Mouse (Mus musculus) cerebellum, adult 11 months (tissue): ENCODE measurements around the gene Gm26938.

Experiments used
- DNase-seq: peaks from one replicate; pipeline ENCODE4 v3.0.0; 2022

The Gm26938 gene

DNA sequence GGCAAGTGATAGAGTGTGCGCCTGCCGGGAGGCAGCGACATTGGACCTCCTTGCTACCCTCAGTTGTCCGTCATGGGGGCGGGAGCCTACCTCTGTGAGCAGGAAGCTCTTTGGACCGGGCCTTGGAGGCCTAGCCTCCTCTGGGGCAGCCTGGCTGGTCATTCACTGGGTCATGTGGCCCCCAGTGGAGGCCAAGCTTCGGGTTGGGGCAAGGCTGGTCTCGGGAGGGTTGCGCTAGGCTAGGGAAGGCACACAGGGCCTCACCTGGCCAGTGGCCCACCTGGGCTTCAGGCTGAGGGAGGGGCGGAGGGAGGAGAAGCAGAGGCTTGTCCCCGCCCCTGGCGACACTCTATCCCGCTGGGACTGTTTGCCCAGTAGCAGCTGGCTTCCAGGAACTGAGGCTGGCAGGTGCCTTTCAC is 12.2 kb downstream of the Gm26938 start:
- no peak for DNase-seq

- DNase-seq = no peak
Measured at GRCm38 (mm10) chr5:139813126-139813490, 13.1 kb downstream of the Gm26938 start.

GRCm38 (mm10) chr5:139812398-139813125 is 13.6 kb downstream of the Gm26938 start:
- no peak for DNase-seq

- no peak for DNase-seq
Measured at GRCm38 (mm10) chr5:139811677-139812397, 14.4 kb downstream of the Gm26938 start.

GRCm38 (mm10) chr5:139809397-139809796 is 16.8 kb downstream of the Gm26938 start:
- DNase-seq = no peak

- DNase-seq = no peak
Measured at GRCm38 (mm10) chr5:139805924-139806323, 20.3 kb downstream of the Gm26938 start.

- no peak for DNase-seq
Measured at GRCm38 (mm10) chr5:139804573-139805111, 21.6 kb downstream of the Gm26938 start.

- no peak for DNase-seq
Measured at GRCm38 (mm10) chr5:139804107-139804551, 22.1 kb downstream of the Gm26938 start.

- no peak for DNase-seq
Measured at GRCm38 (mm10) chr5:139803601-139804102, 22.6 kb downstream of the Gm26938 start.

- no peak for DNase-seq
Measured at GRCm38 (mm10) chr5:139803165-139803564, 23.0 kb downstream of the Gm26938 start.

GRCm38 (mm10) chr5:139801880-139802279 is 24.3 kb downstream of the Gm26938 start:
- no peak for DNase-seq

- DNase-seq = no peak
Measured at GRCm38 (mm10) chr5:139801231-139801630, 25.0 kb downstream of the Gm26938 start.

- no peak for DNase-seq
Measured at GRCm38 (mm10) chr5:139799801-139800590, 26.2 kb downstream of the Gm26938 start.

DNA sequence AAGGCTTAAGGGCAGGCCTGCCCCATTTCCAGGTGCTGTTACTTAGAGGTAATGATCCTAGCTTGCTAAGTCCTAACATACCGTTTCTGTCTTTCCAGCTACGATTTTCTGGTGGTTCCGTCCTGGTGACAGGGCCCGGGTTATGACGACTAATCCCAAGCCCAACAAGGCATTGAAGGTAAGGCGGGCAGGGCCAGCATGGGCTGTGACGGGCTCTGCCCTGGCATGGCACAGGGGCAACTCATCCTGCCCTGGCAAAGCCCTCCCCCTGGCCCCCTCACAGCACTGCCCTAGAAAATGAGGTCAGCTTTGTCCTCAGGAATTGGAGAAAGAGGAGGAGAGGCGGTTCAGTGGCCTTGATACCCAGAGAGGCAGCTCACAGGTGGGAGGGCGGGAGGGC is 27.2 kb downstream of the Gm26938 start:
- no peak for DNase-seq

DNA sequence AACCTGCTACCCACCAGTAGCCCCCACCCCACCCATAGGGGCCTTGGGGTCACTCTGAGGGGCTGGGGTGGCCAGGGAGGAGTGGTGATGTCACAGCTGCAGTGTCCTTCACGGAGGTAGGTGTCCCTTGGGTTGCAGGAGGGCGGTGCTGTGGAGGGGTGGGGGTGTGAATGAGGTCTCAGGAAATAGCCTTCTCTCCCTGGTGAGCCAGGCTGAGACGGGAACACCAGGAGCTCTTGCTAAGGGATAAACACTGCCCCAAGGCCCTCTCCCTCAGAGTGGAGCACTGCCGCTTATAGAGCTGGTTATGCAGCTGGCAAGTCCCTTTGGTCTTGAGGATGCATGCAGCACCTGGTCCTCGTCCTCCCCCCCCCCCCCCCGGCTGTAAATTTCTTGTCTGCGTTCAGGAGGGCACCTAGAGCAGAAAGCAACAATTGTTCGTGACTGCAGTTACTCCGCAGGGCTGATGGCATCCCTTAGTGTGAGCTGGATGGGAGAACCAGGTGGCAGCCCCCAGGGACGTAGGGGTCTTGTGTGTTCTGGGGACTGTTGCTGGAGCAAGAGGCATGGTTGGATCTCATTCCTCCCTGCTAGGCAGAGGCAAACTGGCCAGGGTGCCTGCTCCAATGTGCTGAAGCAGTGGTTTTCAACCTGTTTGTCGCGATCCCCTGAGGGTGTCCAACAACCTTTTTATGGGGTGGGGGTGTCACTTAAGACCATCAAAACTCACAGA is 27.9 kb downstream of the Gm26938 start:
- DNase-seq = no peak

DNA sequence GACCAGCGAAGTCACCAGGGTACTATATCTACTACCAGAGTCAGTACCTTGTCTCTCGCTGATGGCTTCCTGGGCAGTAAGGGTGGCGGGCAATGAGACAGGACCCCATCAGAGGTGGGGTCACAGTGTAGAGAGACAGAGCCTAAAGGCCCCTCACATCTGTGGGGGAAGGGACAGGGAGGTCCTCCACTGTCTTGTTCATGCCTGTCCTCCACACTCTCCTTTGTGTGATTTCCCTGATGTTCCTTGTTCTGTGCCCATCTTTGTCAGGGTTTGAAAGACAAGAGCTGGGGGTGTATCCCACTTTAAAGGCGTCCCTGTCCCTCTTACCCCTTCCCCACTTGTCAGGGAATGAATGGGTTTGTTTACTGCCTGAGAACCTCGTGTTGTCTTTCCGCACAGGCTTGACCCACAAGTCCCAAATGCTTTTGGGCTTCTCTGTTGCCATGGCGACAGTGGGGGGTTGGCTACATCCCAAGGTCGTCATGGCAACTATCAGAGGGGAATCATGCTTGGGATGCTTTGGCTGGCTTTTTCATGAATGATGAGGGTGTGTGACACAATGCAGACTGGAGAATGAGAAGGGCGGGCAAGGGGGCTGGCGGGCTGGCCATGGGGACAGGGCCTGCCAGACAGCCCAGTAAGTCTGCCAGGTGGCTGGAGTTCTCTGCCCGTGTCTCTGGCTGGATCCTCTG is 28.6 kb downstream of the Gm26938 start:
- peak; percentile 28 for DNase-seq

DNA sequence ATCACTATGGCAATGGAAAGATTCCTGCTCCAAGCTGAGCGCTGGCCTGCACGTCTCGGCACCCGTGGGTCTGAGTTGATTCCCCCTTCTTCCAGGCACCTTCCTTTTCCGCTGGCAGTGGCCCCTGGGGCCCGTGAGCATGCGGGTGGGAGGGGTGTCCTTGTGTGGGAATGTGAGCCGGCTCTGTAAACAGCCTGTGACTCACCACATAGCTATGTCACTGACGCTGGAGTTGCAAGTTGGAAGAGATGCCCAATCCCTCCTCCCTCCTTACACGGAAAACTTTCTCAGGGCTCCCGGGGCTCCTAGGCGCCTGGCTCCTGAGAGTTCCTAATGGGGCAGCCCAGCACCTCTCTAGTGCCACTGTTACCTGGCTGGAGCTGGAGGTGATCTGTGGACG is 29.3 kb downstream of the Gm26938 start:
- no peak for DNase-seq

- no peak for DNase-seq
Measured at GRCm38 (mm10) chr5:139796001-139796620, 30.1 kb downstream of the Gm26938 start.

DNA sequence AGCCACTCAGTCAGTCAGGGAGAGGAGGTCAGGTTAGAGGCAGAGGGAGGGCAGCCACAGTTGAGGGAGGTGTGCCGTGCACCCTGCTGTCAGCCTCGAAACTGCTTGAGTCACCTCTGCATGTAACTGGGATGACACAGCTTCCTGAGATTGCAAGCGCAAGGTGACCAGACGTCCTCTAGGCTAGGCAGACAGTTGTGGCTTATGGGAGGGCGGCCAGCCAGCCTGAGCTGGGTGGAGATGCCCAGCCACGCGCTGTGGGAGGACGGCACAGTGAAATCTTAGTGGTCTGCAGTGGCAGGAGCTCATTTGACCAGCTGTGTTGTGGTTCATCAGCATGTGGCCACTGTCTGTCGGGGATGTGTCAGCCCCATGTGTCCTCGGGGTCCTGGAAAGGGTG is 31.3 kb downstream of the Gm26938 start:
- no peak for DNase-seq

DNA sequence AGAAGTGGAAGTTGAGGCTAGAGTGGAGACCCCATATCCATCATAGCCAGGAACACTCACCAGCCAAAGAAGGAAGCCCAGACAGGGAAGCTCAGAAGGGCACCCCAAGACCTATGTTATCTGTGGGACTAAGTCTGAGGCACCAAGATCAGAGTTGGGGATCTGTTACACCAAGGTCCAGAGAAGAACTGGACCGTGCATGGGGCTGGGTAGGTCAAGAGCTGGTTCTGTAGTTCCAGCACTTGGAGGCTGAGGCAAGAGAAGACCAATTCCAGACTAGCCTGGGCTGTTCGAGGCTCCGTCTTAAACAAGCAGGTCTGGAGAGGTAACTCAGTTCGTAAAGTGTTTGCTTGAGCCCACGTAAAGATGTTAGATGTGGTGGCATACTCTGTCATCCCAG is 32.1 kb downstream of the Gm26938 start:
- no peak for DNase-seq
